Mouse (Mus musculus) midbrain, embryonic 14.5 days (tissue): ENCODE results near the gene Bag3. TPM values are rescaled to one million over a fixed set of nuclear protein-coding genes. Genes with fewer than 3 reads are reported as not detected.

ENCODE experiments used
- ATAC-seq: fragments of 200-750 bp; cut with Nextera tagmentation; 2 replicates; pipeline ENCODE4 v1.8.0; 2017; ENCODE audit warnings: moderate number of reproducible peaks, moderate library complexity; ENCODE audit not compliant: low FRiP score, low TSS enrichment
- DNase-seq: peaks from one replicate; pipeline ENCODE4 v3.0.0-alpha.2; 2015
- H3K27ac ChIP-seq: fragments of 300-500 bp; sonication (generic); replicated peaks from 2 replicates; pipeline ENCODE4 v1.5.1; 2014; ENCODE audit warnings: mild to moderate bottlenecking, low read depth, low read length, moderate library complexity
- H3K27me3 ChIP-seq: fragments of 300-500 bp; sonication (generic); 2 replicates; pipeline ENCODE4 v1.6.1; 2014; ENCODE audit warnings: low read length, control low read depth, mixed read lengths; ENCODE audit not compliant: control insufficient read depth, insufficient read depth
- H3K36me3 ChIP-seq: fragments of 300-500 bp; sonication (generic); 2 replicates; pipeline ENCODE4 v1.6.1; 2014; ENCODE audit warnings: low read length, control low read depth; ENCODE audit not compliant: control insufficient read depth, insufficient read depth
- H3K4me1 ChIP-seq: fragments of 300-500 bp; sonication (generic); 2 replicates; pipeline ENCODE4 v1.6.1; 2014; ENCODE audit warnings: mild to moderate bottlenecking, antibody characterized with exemption, low read length, control low read depth; ENCODE audit not compliant: control insufficient read depth, insufficient read depth
- H3K4me2 ChIP-seq: fragments of 300-500 bp; sonication (generic); 2 replicates; pipeline ENCODE4 v1.6.1; 2014; ENCODE audit warnings: mild to moderate bottlenecking, low read length, moderate library complexity
- H3K4me3 ChIP-seq: fragments of 300-500 bp; sonication (generic); replicated peaks from 2 replicates; pipeline ENCODE4 v1.5.1; 2014; ENCODE audit warnings: low read depth, low read length
- H3K9ac ChIP-seq: fragments of 300-500 bp; sonication (generic); replicated peaks from 2 replicates; pipeline ENCODE4 v1.6.1; 2014; ENCODE audit warnings: mild to moderate bottlenecking, low read length, moderate library complexity
- H3K9me3 ChIP-seq: fragments of 300-500 bp; sonication (generic); 2 replicates; pipeline ENCODE4 v1.6.1; 2016; ENCODE audit warnings: low read length, control low read depth, mixed read lengths; ENCODE audit not compliant: control insufficient read depth
- WGBS: fragments of 180-500 bp; shearing (Covaris S2); extraction: QIAGEN DNeasy Blood & Tissue Kit; methylation state at CpG from one replicate; pipeline ENCODE4 v1.1.7; 2014; 5-methylcytosine and 5-hydroxymethylcytosine counted together
- microRNA-seq: library from miRNA; unstranded; fragments of <30 nt; microRNA quantifications from one replicate; pipeline ENCODE4, GENCODE M21; 2016
- polyA plus RNA-seq: library from polyadenylated mRNA; unstranded; fragments of >200 nt; fragmentation: Nextera tagmentation; extraction: Ambion mirVana; gene quantifications from 2 replicates; pipeline ENCODE4 v1.2.1, GENCODE M21; 2014

Bag3 gene
- polyA plus RNA-seq, 1 experiment from 2014 or later, result 1.7 TPM

GRCm38 (mm10) chr7:128592118-128592935 is 68.9 kb downstream of the Bag3 start:
- peak; percentile 65 for DNase-seq
- Histone ChIP-seq H3K4me1 (peaks cover 19% of the 10 kb centered on the region), H3K9me3 (peaks cover 4% of the 10 kb centered on the region; the same call in 1 of the 2 replicates), H3K36me3 (no peaks in the 10 kb centered on the region), H3K4me2 (peak overlapping the region; percentile 43), H3K4me3 (0 out of 2 replicates have a peak overlapping the region, but pooled peaks have one; percentile 12), H3K27ac (peak overlapping the region; percentile 72), H3K9ac (no peak overlapping the region; the same call in 1 of the 2 replicates), H3K27me3 (no peaks in the 10 kb centered on the region)
- 4% methylated on average over 21 of the region's 21 CpGs for WGBS
- no peak for ATAC-seq

- H3K9me3 ChIP-seq, result peaks cover 4% of the 10 kb centered on the region; the same call in 1 of the 2 replicates
- peaks cover 19% of the 10 kb centered on the region for H3K4me1 ChIP-seq
- H3K27ac ChIP-seq, result peak overlapping the region; percentile 72
- peak overlapping the region; percentile 43 for H3K4me2 ChIP-seq
- no peak overlapping the region; the same call in 1 of the 2 replicates for H3K9ac ChIP-seq
- no peaks in the 10 kb centered on the region for H3K27me3 ChIP-seq
- no peak for ATAC-seq
- 1% methylated on average over 6 of the region's 6 CpGs for WGBS
- no peak overlapping the region for H3K4me3 ChIP-seq
- no peaks in the 10 kb centered on the region for H3K36me3 ChIP-seq
- DNase-seq, result peak; percentile 63
These were observed 69.5 kb downstream of the Bag3 start for GRCm38 (mm10) chr7:128592936-128593241.

- ATAC-seq (no peak), DNase-seq (no peak)
- no peaks in the 10 kb centered on the region for H3K27me3 ChIP-seq
- H3K4me2 ChIP-seq, result no peak overlapping the region
- H3K4me3 ChIP-seq, result no peak overlapping the region
- H3K36me3 ChIP-seq, result no peaks in the 10 kb centered on the region
- H3K9me3 ChIP-seq, result peaks cover 4% of the 10 kb centered on the region; the same call in 1 of the 2 replicates
- no peak overlapping the region for H3K27ac ChIP-seq
- no peak overlapping the region for H3K9ac ChIP-seq
- peaks cover 16% of the 10 kb centered on the region for H3K4me1 ChIP-seq
- WGBS, result 95% methylated on average over 2 of the region's 2 CpGs
These were observed 72.9 kb downstream of the Bag3 start for GRCm38 (mm10) chr7:128596274-128596673.

Small RNA genes within 50 kb of the gene (microRNA-seq; reads per million reads assigned to microRNA genes)
- not detected for gene Gm24365

Other genes with a start within 250 kb of the Bag3 start
- gene BC017158, start 225.4 kb upstream of the Bag3 start, polyA plus RNA-seq, result 20.1 and 20.2 TPM in 2 replicates
- gene Rgs10, start 104.9 kb upstream of the Bag3 start, polyA plus RNA-seq, result 43.6 and 57.5 TPM in 2 replicates
- 44.1 and 44.7 TPM in 2 replicates for gene Tial1, start 61.9 kb upstream of the Bag3 start, polyA plus RNA-seq
- gene Inpp5f, start 87.7 kb downstream of the Bag3 start, polyA plus RNA-seq, result 404 and 444 TPM in 2 replicates
- gene Mcmbp, start 216.9 kb downstream of the Bag3 start, polyA plus RNA-seq, result 60.8 and 61.7 TPM in 2 replicates
- gene Sec23ip, start 221.3 kb downstream of the Bag3 start, polyA plus RNA-seq, result 33.3 and 39.6 TPM in 2 replicates